Comparison of ENCODE assay signal across 15 mouse cellular contexts in genomic region chr9:102988462-102988861, GRCm38 (mm10). TPM values are rescaled to one million over a fixed set of nuclear protein-coding genes. Genes with fewer than 3 reads are reported as not detected.
A peak's percentile ranks its signal among the peaks of the same experiment; 100 is the strongest.
DNase-seq lines count a peak whose midpoint lies in the region; ATAC-seq and TF ChIP-seq lines count a peak whose summit lies in the region.
"Had no signal": no experiment of that assay in that cellular context is flagged by ENCODE, and none has a peak within 500 bp of the region (broad histone marks: within the 10 kb centered on the region; RNA-seq: fewer than 3 reads in every experiment).

TSS of gene Slco2a1 (plus strand) at chr9:102988712.

- 54% methylated on average over 8 of the region's 8 CpGs for WGBS in liver, embryonic 16.5 days (ENCODE audit: insufficient replicate concordance)
- 84% methylated on average over 8 of the region's 8 CpGs for WGBS in intestine, embryonic 14.5 days
- WGBS in midbrain, embryonic 12.5 days, result 92% methylated on average over 8 of the region's 8 CpGs

- DNase-seq in liver (no peak), CH12.LX (ENCODE audit: extremely low read depth) (no peak)
- DNase-seq in intestine, embryonic 14.5 days (ENCODE audit: low spot score), result no peak
- no peak for DNase-seq in adrenal gland, adult (ENCODE audit: inconsistent age in 2 of 2, low spot score in 1 of 2)
- no peak for DNase-seq in frontal cortex, postnatal 10 days (ENCODE audit: low spot score in 2 of 2)
- no peak for DNase-seq in T-cell, adult 2 months (ENCODE audit: low spot score)
- DNase-seq: adrenal gland, postnatal 14 days; cerebellum, adult 11-12 months; gastrocnemius, postnatal 10 days had no signal

- no peaks in the 10 kb centered on the region for H3K27me3 ChIP-seq in liver, embryonic 16.5 days (ENCODE audit: control insufficient read depth, insufficient read depth, low read depth, low read length)
- H3K27me3 ChIP-seq in CH12.LX (replicated peaks), result peaks cover 8% of the 10 kb centered on the region
- H3K27me3 ChIP-seq in intestine, embryonic 14.5 days (replicated peaks; ENCODE audit: control insufficient read depth, insufficient read depth, low read length), result no peaks in the 10 kb centered on the region
- no peaks in the 10 kb centered on the region for H3K27me3 ChIP-seq in midbrain, embryonic 12.5 days

- no peak within 1 kb of the TSS for H3K9ac ChIP-seq in liver, embryonic 16.5 days (ENCODE audit: low read depth, low read length)
- no peak within 1 kb of the TSS for H3K9ac ChIP-seq in CH12.LX (ENCODE audit: insufficient read depth, low read depth)
- no peak within 1 kb of the TSS for H3K9ac ChIP-seq in intestine, embryonic 14.5 days (ENCODE audit: low read length)
- H3K9ac ChIP-seq in midbrain, embryonic 12.5 days (replicated peaks), result no peak within 1 kb of the TSS
- H3K9ac ChIP-seq: limb, embryonic 12.5 days had no signal

- no peaks in the 10 kb centered on the region for H3K36me3 ChIP-seq in liver, embryonic 16.5 days (ENCODE audit: control insufficient read depth, insufficient read depth)
- H3K36me3 ChIP-seq in CH12.LX (replicated peaks in 1 of 2; ENCODE audit: control insufficient read depth in 1 of 2, insufficient read depth in 1 of 2, low read length in 1 of 2), result no peaks in the 10 kb centered on the region
- H3K36me3 ChIP-seq in intestine, embryonic 14.5 days (ENCODE audit: control insufficient read depth, insufficient read depth, low read length), result no peaks in the 10 kb centered on the region
- H3K36me3 ChIP-seq in midbrain, embryonic 12.5 days, result no peaks in the 10 kb centered on the region
- H3K36me3 ChIP-seq: limb, embryonic 12.5 days had no signal

- no peak for TF ChIP-seq POLR2A in CH12.LX (IDR thresholded peaks at IDR 0.05; ENCODE audit: low read depth, low read length)

- no peak for ATAC-seq in liver, embryonic 16.5 days (ENCODE audit: low read depth)
- peak; percentile 47; the same call in 1 of the 2 replicates for ATAC-seq in intestine, embryonic 14.5 days (replicated peaks; ENCODE audit: low FRiP score, low TSS enrichment, low read depth)
- ATAC-seq in midbrain, embryonic 12.5 days (ENCODE audit: low FRiP score, low read depth), result no peak
- ATAC-seq: hindbrain, embryonic 16.5 days had no signal

- in situ Hi-C loops in CH12.LX (cut with MboI; ENCODE audit: low pct_ligation_motif_present, low pct_unique_long_range_greater_than_20kb, low sequenced_read_pairs), result no loop called here

- dilution Hi-C loops in CH12.LX (cut with MboI; ENCODE audit: extremely low pct_ligation_motif_present, extremely low pct_unique_long_range_greater_than_20kb, low sequenced_read_pairs), result no loop called here

- no peak within 1 kb of the TSS for H3K4me3 ChIP-seq in liver, embryonic 16.5 days (ENCODE audit: low read depth, low read length)
- H3K4me3 ChIP-seq in CH12.LX (replicated peaks in 1 of 3; ENCODE audit: low read depth in 2 of 3, low read length in 2 of 3, poor library complexity in 1 of 3), result no peak within 1 kb of the TSS
- no peak within 1 kb of the TSS for H3K4me3 ChIP-seq in intestine, embryonic 14.5 days (ENCODE audit: low read depth, low read length)
- no peak within 1 kb of the TSS for H3K4me3 ChIP-seq in midbrain, embryonic 12.5 days
- H3K4me3 ChIP-seq: limb, embryonic 12.5 days had no signal

- no peak for TF ChIP-seq RAD21 in CH12.LX (IDR thresholded peaks at IDR 0.05; ENCODE audit: low read depth, low read length)

- no peak for TF ChIP-seq CTCF in CH12.LX (conservative IDR thresholded peaks at IDR 0.05 in 1 of 2, IDR thresholded peaks at IDR 0.05 in 1 of 2; ENCODE audit: low read depth in 2 of 2, low read length in 2 of 2)

- H3K27ac ChIP-seq in liver, embryonic 16.5 days (ENCODE audit: low read length), result no peak within 1 kb of the TSS
- H3K27ac ChIP-seq in CH12.LX (ENCODE audit: insufficient read depth, low read depth), result no peak within 1 kb of the TSS
- no peak within 1 kb of the TSS for H3K27ac ChIP-seq in intestine, embryonic 14.5 days (ENCODE audit: low read depth)
- peak within 1 kb of the TSS; percentile 60 for H3K27ac ChIP-seq in midbrain, embryonic 12.5 days (replicated peaks)
- H3K27ac ChIP-seq: limb, embryonic 12.5 days had no signal

- H3K4me1 ChIP-seq in liver, embryonic 16.5 days (ENCODE audit: control insufficient read depth, low read depth, low read length), result no peaks in the 10 kb centered on the region; the same call in 1 of the 2 replicates
- peaks cover 5 to 8% of the 10 kb centered on the region in 2 experiments; a peak in 1 of 4 replicates for H3K4me1 ChIP-seq in CH12.LX (ENCODE audit: control insufficient read depth in 1 of 2, insufficient read depth in 2 of 2)
- no peaks in the 10 kb centered on the region for H3K4me1 ChIP-seq in intestine, embryonic 14.5 days (replicated peaks; ENCODE audit: control insufficient read depth, insufficient read depth, low read length)
- peaks cover 17% of the 10 kb centered on the region; the same call in 1 of the 2 replicates for H3K4me1 ChIP-seq in midbrain, embryonic 12.5 days

- no peaks in the 10 kb centered on the region for H3K79me2 ChIP-seq in CH12.LX (replicated peaks; ENCODE audit: control insufficient read depth, extremely low read depth, insufficient read depth, poor library complexity, severe bottlenecking)

- TF ChIP-seq EP300 in CH12.LX (IDR thresholded peaks at IDR 0.05; ENCODE audit: low read length), result no peak

- no peak within 1 kb of the TSS for H3K4me2 ChIP-seq in liver, embryonic 16.5 days (ENCODE audit: low read depth, low read length)
- peak within 1 kb of the TSS; percentile 73 for H3K4me2 ChIP-seq in CH12.LX (ENCODE audit: insufficient read depth, low read depth, poor library complexity, severe bottlenecking)
- H3K4me2 ChIP-seq in intestine, embryonic 14.5 days (ENCODE audit: low read length), result no peak within 1 kb of the TSS
- H3K4me2 ChIP-seq in midbrain, embryonic 12.5 days (replicated peaks), result no peak within 1 kb of the TSS
- H3K4me2 ChIP-seq: limb, embryonic 12.5 days had no signal

- H3K9me3 ChIP-seq in liver, embryonic 16.5 days (replicated peaks; ENCODE audit: control insufficient read depth, low read length), result no peaks in the 10 kb centered on the region
- H3K9me3 ChIP-seq in CH12.LX (replicated peaks; ENCODE audit: low read length), result no peaks in the 10 kb centered on the region
- H3K9me3 ChIP-seq in intestine, embryonic 14.5 days (ENCODE audit: control insufficient read depth, low read length), result no peaks in the 10 kb centered on the region
- no peaks in the 10 kb centered on the region for H3K9me3 ChIP-seq in midbrain, embryonic 12.5 days
- H3K9me3 ChIP-seq: limb, embryonic 12.5 days had no signal

TF ChIP-seq in CH12.LX, 34 proteins besides CTCF, POLR2A, EP300 and RAD21:
- TF ChIP-seq CHD2 (IDR thresholded peaks at IDR 0.05; ENCODE audit: low read length), result no peak
- no peak for TF ChIP-seq JUND (conservative IDR thresholded peaks at IDR 0.05; ENCODE audit: low read depth, low read length)
- no peak for TF ChIP-seq UBTF (IDR thresholded peaks at IDR 0.05; ENCODE audit: low read depth, low read length)
- TF ChIP-seq ZMIZ1 (IDR thresholded peaks at IDR 0.05; ENCODE audit: low read depth, low read length), result no peak
- peak; percentile 37; the same call in 1 of the 2 replicates for TF ChIP-seq IRF4 (IDR thresholded peaks at IDR 0.05; ENCODE audit: low read depth, low read length)

RNA-seq across cellular contexts. Expression of gene Slco2a1, which starts in this region (rescaled TPM):
- polyA plus RNA-seq in liver, embryonic 16.5 days (2015; fragmentation: Nextera tagmentation; extraction: Ambion mirVana), result 10.6 and 13.5 TPM in 2 replicates
- total RNA-seq in CH12.LX (2012; rRNA removed) (not detected in 2 replicates), CH12.LX (2014; rRNA removed) (not detected in 2 replicates)
- polyA plus RNA-seq in CH12.LX (2012; ENCODE audit: insufficient read length, low read depth), result 0.14 and 0.16 TPM in 2 replicates
- 5.5 and 7.0 TPM in 2 replicates for polyA plus RNA-seq in intestine, embryonic 14.5 days (2014; fragmentation: Nextera tagmentation; extraction: Ambion mirVana)
- polyA plus RNA-seq in midbrain, embryonic 12.5 days (2016; fragmentation: Nextera tagmentation; extraction: Ambion mirVana), result 0.56 and 0.79 TPM in 2 replicates
- total RNA-seq: megakaryocyte-erythroid progenitor cell, adult 5-6 weeks; neutrophil, adult 5-6 weeks had no signal
